Mouse (Mus musculus): ENCODE measurements at regions not wholly inside any gene's neighbourhood (a gene's known extent, or its start where the extent isn't known, plus 50 kb on each side); places are given as distances from the start of the nearest gene placed in this dataset.
A peak's percentile ranks its signal among the peaks of the same experiment; 100 is the strongest.

DNA sequence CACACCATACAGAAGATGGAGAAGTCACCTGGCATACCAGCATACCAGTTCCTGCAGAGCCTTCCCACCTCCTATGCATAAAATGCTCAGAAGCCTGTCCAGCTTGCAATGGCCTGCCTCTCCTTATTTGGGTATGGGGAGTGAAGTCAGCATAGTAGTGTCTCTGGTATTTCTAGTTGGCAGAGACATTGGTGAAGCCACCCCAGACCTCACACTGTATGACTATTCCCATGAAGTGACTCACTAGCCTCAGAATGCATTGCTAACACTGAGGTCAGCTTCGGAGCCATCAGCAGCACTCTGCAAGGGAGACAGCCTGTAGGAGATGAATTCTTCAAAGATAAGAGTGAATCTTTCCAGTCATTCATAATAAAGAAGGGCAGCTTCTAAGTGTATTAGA is 325.2 kb upstream of the Actbl2 start:
- Histone ChIP-seq H3K27me3 (replicated peaks; ENCODE audit: control insufficient read depth, insufficient read depth, low read length) (no peaks in the 10 kb centered on the region), H3K4me1 (ENCODE audit: control insufficient read depth, insufficient read depth, low read length) (no peaks in the 10 kb centered on the region), H3K36me3 (ENCODE audit: control insufficient read depth, insufficient read depth, low read length) (no peaks in the 10 kb centered on the region), H3K27ac (ENCODE audit: insufficient read depth, low read depth, low read length) (no peak overlapping the region), H3K4me3 (ENCODE audit: insufficient read depth, low read depth, low read length) (no peak overlapping the region)
- no peak for DNase-seq
- 87% methylated on average over 1 of the region's 1 CpGs for WGBS
- TF ChIP-seq POLR2A (IDR thresholded peaks at IDR 0.05; ENCODE audit: low read depth, low read length) (no peak), CTCF (conservative IDR thresholded peaks at IDR 0.05; ENCODE audit: insufficient read depth, insufficient read length, low read depth, low read length) (no peak)

GRCm38 (mm10) chr13:110941587-110941986 is 313.2 kb upstream of the Actbl2 start:
- H3K27me3 ChIP-seq (replicated peaks; ENCODE audit: control insufficient read depth, insufficient read depth, low read length), result no peaks in the 10 kb centered on the region; the same call in 1 of the 2 replicates
- DNase-seq, result no peak
- no peaks in the 10 kb centered on the region for H3K4me1 ChIP-seq (ENCODE audit: control insufficient read depth, insufficient read depth, low read length)
- no peak overlapping the region for H3K4me3 ChIP-seq (ENCODE audit: insufficient read depth, low read depth, low read length)
- TF ChIP-seq POLR2A (IDR thresholded peaks at IDR 0.05; ENCODE audit: low read depth, low read length) (no peak), CTCF (conservative IDR thresholded peaks at IDR 0.05; ENCODE audit: insufficient read depth, insufficient read length, low read depth, low read length) (no peak)
- WGBS, result 64% methylated on average over 1 of the region's 1 CpGs
- H3K36me3 ChIP-seq (ENCODE audit: control insufficient read depth, insufficient read depth, low read length), result no peaks in the 10 kb centered on the region
- no peak overlapping the region for H3K27ac ChIP-seq (ENCODE audit: insufficient read depth, low read depth, low read length)

DNA sequence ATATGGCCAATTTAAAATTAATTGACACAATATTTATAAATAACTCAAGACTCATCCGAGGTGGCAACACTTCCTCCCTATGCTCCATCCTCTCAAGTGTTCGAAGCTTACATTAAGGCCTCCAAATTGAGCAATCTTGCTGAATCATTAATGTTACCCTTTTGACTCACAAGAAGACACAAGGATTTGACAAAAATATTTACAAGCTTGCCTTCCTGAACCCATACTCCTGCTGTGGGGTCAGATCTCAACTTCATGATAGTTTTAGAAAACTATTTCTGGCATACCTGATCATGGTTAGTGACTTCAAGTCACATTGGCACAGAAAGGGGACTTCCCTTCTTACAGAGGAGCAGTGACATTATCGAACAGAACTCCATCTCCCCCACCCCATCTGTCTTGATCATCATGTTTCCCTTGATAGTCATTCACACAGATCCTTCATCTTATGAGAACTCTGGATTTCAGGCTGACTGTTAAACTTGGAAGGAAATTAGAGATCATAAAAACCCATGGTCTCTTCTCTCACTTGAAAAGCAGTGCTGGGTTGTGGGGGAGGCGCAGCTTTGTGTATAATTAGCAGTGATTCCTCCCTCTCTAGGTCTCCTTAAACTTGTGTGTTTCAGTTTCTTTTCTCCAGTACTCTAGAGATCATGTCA is 311.7 kb upstream of the Actbl2 start:
- no peak overlapping the region for H3K4me3 ChIP-seq (ENCODE audit: insufficient read depth, low read depth, low read length)
- no peak overlapping the region for H3K27ac ChIP-seq (ENCODE audit: insufficient read depth, low read depth, low read length)
- H3K36me3 ChIP-seq (ENCODE audit: control insufficient read depth, insufficient read depth, low read length), result no peaks in the 10 kb centered on the region
- 59% methylated on average over 4 of the region's 4 CpGs for WGBS
- TF ChIP-seq POLR2A (IDR thresholded peaks at IDR 0.05; ENCODE audit: low read depth, low read length) (no peak), CTCF (conservative IDR thresholded peaks at IDR 0.05; ENCODE audit: insufficient read depth, insufficient read length, low read depth, low read length) (no peak)
- no peaks in the 10 kb centered on the region; the same call in 1 of the 2 replicates for H3K27me3 ChIP-seq (replicated peaks; ENCODE audit: control insufficient read depth, insufficient read depth, low read length)
- no peaks in the 10 kb centered on the region for H3K4me1 ChIP-seq (ENCODE audit: control insufficient read depth, insufficient read depth, low read length)
- no peak for DNase-seq

DNA sequence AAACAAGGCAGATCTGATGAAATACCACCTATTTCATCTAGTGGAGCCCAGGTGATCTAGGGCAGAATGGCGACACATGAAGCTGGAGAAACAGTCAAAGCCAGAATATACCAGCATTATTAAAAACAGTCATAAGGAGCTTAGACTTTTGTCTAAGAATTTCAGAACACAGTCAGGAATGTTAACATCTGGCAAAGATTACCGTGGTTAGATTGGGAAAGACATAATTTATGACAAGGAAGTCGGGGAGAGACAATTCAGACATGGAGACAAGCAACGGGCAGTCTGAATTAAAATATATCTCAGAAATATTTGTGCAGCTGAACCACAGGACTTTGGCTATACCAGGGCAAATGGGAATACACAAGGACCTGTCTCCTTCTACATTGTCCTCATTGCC is 310.8 kb upstream of the Actbl2 start:
- Histone ChIP-seq H3K36me3 (ENCODE audit: control insufficient read depth, insufficient read depth, low read length) (no peaks in the 10 kb centered on the region), H3K4me1 (ENCODE audit: control insufficient read depth, insufficient read depth, low read length) (no peaks in the 10 kb centered on the region), H3K27me3 (replicated peaks; ENCODE audit: control insufficient read depth, insufficient read depth, low read length) (no peaks in the 10 kb centered on the region; the same call in 1 of the 2 replicates), H3K27ac (ENCODE audit: insufficient read depth, low read depth, low read length) (no peak overlapping the region), H3K4me3 (ENCODE audit: insufficient read depth, low read depth, low read length) (no peak overlapping the region)
- WGBS, result 44% methylated on average over 4 of the region's 4 CpGs
- no peak for DNase-seq
- TF ChIP-seq CTCF (conservative IDR thresholded peaks at IDR 0.05; ENCODE audit: insufficient read depth, insufficient read length, low read depth, low read length), result no peak
- TF ChIP-seq POLR2A (IDR thresholded peaks at IDR 0.05; ENCODE audit: low read depth, low read length), result no peak

GRCm38 (mm10) chr13:110944683-110945082 is 310.1 kb upstream of the Actbl2 start:
- H3K27me3 ChIP-seq (replicated peaks; ENCODE audit: control insufficient read depth, insufficient read depth, low read length), result no peaks in the 10 kb centered on the region; the same call in 1 of the 2 replicates
- no peak for DNase-seq
- no peak overlapping the region for H3K4me3 ChIP-seq (ENCODE audit: insufficient read depth, low read depth, low read length)
- no peaks in the 10 kb centered on the region for H3K36me3 ChIP-seq (ENCODE audit: control insufficient read depth, insufficient read depth, low read length)
- WGBS, result 80% methylated on average over 5 of the region's 5 CpGs
- no peaks in the 10 kb centered on the region for H3K4me1 ChIP-seq (ENCODE audit: control insufficient read depth, insufficient read depth, low read length)
- TF ChIP-seq POLR2A (IDR thresholded peaks at IDR 0.05; ENCODE audit: low read depth, low read length) (no peak), CTCF (conservative IDR thresholded peaks at IDR 0.05; ENCODE audit: insufficient read depth, insufficient read length, low read depth, low read length) (no peak)
- H3K27ac ChIP-seq (ENCODE audit: insufficient read depth, low read depth, low read length), result no peak overlapping the region

GRCm38 (mm10) chr13:110960212-110960611 is 294.6 kb upstream of the Actbl2 start:
- Histone ChIP-seq H3K27ac (ENCODE audit: insufficient read depth, low read depth, low read length) (no peak overlapping the region), H3K27me3 (replicated peaks; ENCODE audit: control insufficient read depth, insufficient read depth, low read length) (no peaks in the 10 kb centered on the region), H3K4me1 (ENCODE audit: control insufficient read depth, insufficient read depth, low read length) (no peaks in the 10 kb centered on the region), H3K4me3 (ENCODE audit: insufficient read depth, low read depth, low read length) (no peak overlapping the region), H3K36me3 (ENCODE audit: control insufficient read depth, insufficient read depth, low read length) (no peaks in the 10 kb centered on the region)
- WGBS, result 48% methylated on average over 5 of the region's 5 CpGs
- no peak for DNase-seq
- TF ChIP-seq POLR2A (IDR thresholded peaks at IDR 0.05; ENCODE audit: low read depth, low read length) (no peak), CTCF (conservative IDR thresholded peaks at IDR 0.05; ENCODE audit: insufficient read depth, insufficient read length, low read depth, low read length) (no peak)

DNA sequence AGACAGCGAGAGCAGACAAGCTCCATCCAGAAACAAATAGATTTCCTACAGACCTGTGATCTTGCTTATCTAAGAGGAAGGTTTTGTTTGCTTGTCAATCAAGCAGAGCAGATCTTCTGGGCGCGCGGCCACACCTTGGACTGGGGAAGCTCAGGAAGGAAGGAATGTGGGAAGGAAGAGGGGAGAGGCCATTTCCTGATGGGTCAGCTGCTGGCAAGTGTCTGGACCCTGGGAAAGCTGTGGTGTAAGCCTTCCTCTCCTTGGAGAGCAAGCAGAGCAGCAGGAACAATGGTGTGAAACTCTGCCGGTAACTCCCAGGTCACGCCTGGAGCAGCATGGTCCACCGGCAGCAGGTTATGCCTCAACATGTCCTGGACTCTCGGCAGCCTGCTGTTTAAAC is 287.7 kb upstream of the Actbl2 start:
- no peaks in the 10 kb centered on the region for H3K27me3 ChIP-seq (replicated peaks; ENCODE audit: control insufficient read depth, insufficient read depth, low read length)
- 0 out of 2 replicates have a peak overlapping the region, but pooled peaks have one; percentile 22 for H3K27ac ChIP-seq (ENCODE audit: insufficient read depth, low read depth, low read length)
- no peak for TF ChIP-seq POLR2A (IDR thresholded peaks at IDR 0.05; ENCODE audit: low read depth, low read length)
- no peak for TF ChIP-seq CTCF (conservative IDR thresholded peaks at IDR 0.05; ENCODE audit: insufficient read depth, insufficient read length, low read depth, low read length)
- peak; percentile 43 for DNase-seq
- H3K4me1 ChIP-seq (ENCODE audit: control insufficient read depth, insufficient read depth, low read length), result 0 out of 2 replicates have a peak, but pooled peaks cover 4% of the 10 kb centered on the region
- no peaks in the 10 kb centered on the region for H3K36me3 ChIP-seq (ENCODE audit: control insufficient read depth, insufficient read depth, low read length)
- WGBS, result 26% methylated on average over 8 of the region's 8 CpGs
- H3K4me3 ChIP-seq (ENCODE audit: insufficient read depth, low read depth, low read length), result no peak overlapping the region

All from kidney, adult 2 months (tissue).